Mouse (Mus musculus) C2C12 (cell line): ENCODE measurements around the gene Slc38a2. TPM values are rescaled to one million over a fixed set of nuclear protein-coding genes. Genes with fewer than 3 reads are reported as not detected.
A peak's percentile ranks its signal among the peaks of the same experiment; 100 is the strongest.

Experiments
- H3K27me3 ChIP-seq: one replicate; pipeline ENCODE4 v1.6.1; 2011; ENCODE audit not compliant: control insufficient read depth, insufficient read depth, insufficient read length
- H3K36me3 ChIP-seq: one replicate; pipeline ENCODE4 v1.6.1; 2011; ENCODE audit not compliant: control insufficient read depth, insufficient read depth
- H3K4me3 ChIP-seq: one replicate; pipeline ENCODE4 v1.5.1; 2011; ENCODE audit warnings: mild to moderate bottlenecking, control low read depth; ENCODE audit not compliant: poor library complexity, insufficient read depth, severe bottlenecking
- H3K79me2 ChIP-seq: one replicate; pipeline ENCODE4 v1.6.1; 2011; ENCODE audit not compliant: control insufficient read depth, insufficient read depth
- H3K79me3 ChIP-seq: one replicate; pipeline ENCODE4 v1.6.1; 2011; ENCODE audit warnings: low read depth, control low read depth
- H3ac ChIP-seq: one replicate; pipeline ENCODE3; 2011; ENCODE audit warnings: low read depth; ENCODE audit not compliant: control insufficient read depth, insufficient read length
- CEBPB ChIP-seq: IDR thresholded peaks from one replicate; pipeline ENCODE4 v1.6.1; 2011; ENCODE audit warnings: low read depth, mild to moderate bottlenecking, control low read depth, moderate library complexity
- CTCF ChIP-seq: IDR thresholded peaks from one replicate; pipeline ENCODE4 v1.5.1; 2011; ENCODE audit not compliant: control insufficient read depth, insufficient read depth, insufficient read length
- FOSL1 ChIP-seq: IDR thresholded peaks from one replicate; pipeline ENCODE4 v1.8.0; 2011; ENCODE audit warnings: mild to moderate bottlenecking, low read length; ENCODE audit not compliant: poor library complexity, insufficient read depth, severe bottlenecking
- MAX ChIP-seq: IDR thresholded peaks from one replicate; pipeline ENCODE4 v1.6.1; 2011; ENCODE audit warnings: mild to moderate bottlenecking, control low read depth
- MYOD1 ChIP-seq: IDR thresholded peaks from one replicate; pipeline ENCODE4 v1.6.1; 2011; ENCODE audit warnings: low read depth; ENCODE audit not compliant: control insufficient read depth, insufficient read length
- MYOG ChIP-seq: IDR thresholded peaks from one replicate; pipeline ENCODE4 v1.6.1; 2011; ENCODE audit not compliant: control insufficient read depth, insufficient read length; ENCODE audit errors: extremely low read depth
- USF1 ChIP-seq: IDR thresholded peaks from one replicate; pipeline ENCODE4 v1.6.1; 2011; ENCODE audit warnings: low read depth, mild to moderate bottlenecking, control low read depth, moderate library complexity
- long read RNA-seq, 2 experiments: library from polyadenylated mRNA; unstranded; transcript quantifications; one replicate each; pipeline ENCODE4 v2.0.0; 2019 to 2020
- polyA plus RNA-seq: library from polyadenylated mRNA; unstranded; fragments of >200 nt; fragmentation: generic; extraction: Trizol; gene quantifications from one replicate; pipeline ENCODE4 v1.2.1, GENCODE M21; 2012; ENCODE audit warnings: missing spikeins

Slc38a2 gene
- 99.9 TPM for polyA plus RNA-seq
- long read RNA-seq, experiment 1, full-length matches to known transcripts, result 8 of 36 reads
- long read RNA-seq, experiment 1, partial matches to known transcripts, result 6 of 36 reads
- long read RNA-seq, experiment 1, other reads (novel, unspliced or antisense), result 22 of 36 reads
- long read RNA-seq, experiment 2, full-length matches to known transcripts, result 223 of 385 reads
- long read RNA-seq, experiment 2, partial matches to known transcripts, result 130 of 385 reads
- long read RNA-seq, experiment 2, other reads (novel, unspliced or antisense), result 32 of 385 reads

DNA sequence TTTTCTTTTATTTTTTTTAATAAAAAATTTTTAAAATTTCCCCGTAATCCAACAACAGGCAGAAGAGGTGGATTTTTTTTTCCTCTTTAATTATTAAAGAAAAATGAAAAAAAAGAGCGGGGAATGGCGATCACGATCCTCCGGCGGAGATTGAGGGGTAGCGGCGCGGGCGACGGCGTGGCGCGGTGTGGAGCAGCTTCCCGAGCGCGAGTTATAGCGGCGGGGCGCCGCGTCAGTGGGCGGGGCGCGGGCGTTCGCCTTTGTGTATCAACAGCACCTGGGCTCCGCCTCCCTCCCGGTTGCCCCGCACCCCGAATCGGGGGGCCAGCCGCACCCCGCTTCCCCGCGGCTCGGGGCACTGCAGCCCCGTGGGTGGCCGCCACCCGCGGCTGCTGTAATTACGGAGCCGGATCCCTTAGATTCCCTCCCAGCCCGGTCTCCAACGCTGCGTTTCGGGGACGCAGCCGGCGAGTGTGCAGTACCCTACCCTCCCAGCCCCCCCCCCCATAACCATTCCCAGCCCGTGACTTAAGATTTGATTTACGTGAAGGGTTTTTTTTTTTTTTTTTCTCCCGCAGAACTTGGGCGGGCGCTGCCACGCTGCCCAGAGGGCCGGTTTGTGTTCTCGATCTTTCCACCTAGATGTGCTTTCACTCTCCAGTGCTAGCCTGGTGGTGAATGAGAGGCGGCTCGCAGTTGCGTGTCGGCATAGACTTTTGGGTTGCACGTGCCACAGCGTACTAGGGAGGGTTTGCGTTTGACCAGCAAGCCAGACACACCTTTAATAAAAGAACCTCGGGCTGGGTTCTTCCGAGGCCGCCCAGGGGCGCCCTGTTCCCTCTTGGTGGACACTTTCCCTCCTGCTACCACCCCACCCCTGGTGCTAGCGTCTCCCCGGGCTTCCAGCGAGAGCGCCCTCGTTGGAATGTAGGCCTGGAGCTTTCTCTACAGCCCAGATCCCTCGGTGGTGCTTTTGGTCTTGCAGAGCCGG is at the start of gene Slc38a2:
TSS of gene Slc38a2 (minus strand) at position 210 of the 991 bp plus-strand sequence.
- peaks cover 40% of the 10 kb centered on the region for H3K79me3 ChIP-seq

DNA sequence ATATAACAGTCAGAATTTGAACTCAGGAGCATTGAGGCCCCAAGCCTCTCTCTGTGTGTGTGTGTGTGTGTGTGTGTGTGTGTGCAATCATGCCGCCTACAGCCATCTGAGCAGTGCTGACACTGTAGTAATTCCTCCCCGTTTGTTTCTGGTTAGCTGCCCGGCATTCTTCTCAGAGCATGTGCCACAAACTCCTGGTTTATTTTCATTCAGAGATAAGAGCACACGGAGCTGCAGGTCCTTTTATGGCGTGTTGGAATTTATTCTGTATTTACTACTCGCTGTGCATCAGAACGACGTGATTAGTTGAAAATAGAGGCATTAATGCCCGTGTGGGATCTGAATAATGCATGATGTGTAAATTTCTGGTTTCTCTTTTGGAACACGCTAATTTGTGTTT is 49.6 kb upstream of the Slc38a2 start:
- TF ChIP-seq MAX (no peak), FOSL1 (no peak), MYOD1 (no peak), CTCF (no peak), USF1 (no peak), CEBPB (no peak), MYOG (no peak)
- Histone ChIP-seq H3K4me3 (no peak overlapping the region), H3K79me2 (no peaks in the 10 kb centered on the region), H3K27me3 (no peaks in the 10 kb centered on the region), H3K79me3 (no peaks in the 10 kb centered on the region), H3ac (no peak overlapping the region), H3K36me3 (no peaks in the 10 kb centered on the region)

More for the DNA sequence above, at the start of gene Slc38a2:
- H3K79me2 ChIP-seq, result peaks cover 49% of the 10 kb centered on the region
- H3K36me3 ChIP-seq, result peaks cover 38% of the 10 kb centered on the region
- no peak for TF ChIP-seq USF1
- TF ChIP-seq MAX, result peak; percentile 75
- TF ChIP-seq MYOD1, result no peak
- peak; percentile 31 for TF ChIP-seq CTCF
- TF ChIP-seq CEBPB, result no peak
- H3K4me3 ChIP-seq, result peak within 1 kb of the TSS; percentile 100
- H3K27me3 ChIP-seq, result no peaks in the 10 kb centered on the region
- peak within 1 kb of the TSS; percentile 97 for H3ac ChIP-seq

DNA sequence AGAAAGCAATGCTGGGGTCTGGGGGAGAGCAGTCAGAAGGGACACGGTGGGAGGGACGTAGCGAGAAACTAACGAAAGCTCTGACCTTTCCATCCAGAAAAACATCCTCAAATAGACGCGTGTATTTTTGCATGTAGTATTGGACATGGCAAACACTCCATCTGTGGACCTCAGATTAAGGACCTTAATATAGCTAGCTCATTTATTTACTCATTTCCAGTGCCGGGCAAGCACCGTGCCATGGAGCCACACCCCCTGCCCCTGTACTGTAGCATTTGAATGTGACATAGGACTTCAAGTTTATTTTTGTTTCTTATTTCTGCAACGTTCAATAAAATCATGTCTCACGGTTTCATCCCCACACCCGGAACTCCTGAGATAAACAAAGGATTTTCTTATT is 48.0 kb upstream of the Slc38a2 start:
- Histone ChIP-seq H3K79me3 (no peaks in the 10 kb centered on the region), H3K36me3 (no peaks in the 10 kb centered on the region), H3K27me3 (no peaks in the 10 kb centered on the region), H3K79me2 (no peaks in the 10 kb centered on the region), H3ac (no peak overlapping the region), H3K4me3 (no peak overlapping the region)
- TF ChIP-seq CTCF (no peak), CEBPB (no peak), FOSL1 (no peak), USF1 (no peak), MAX (no peak), MYOG (no peak), MYOD1 (no peak)

DNA sequence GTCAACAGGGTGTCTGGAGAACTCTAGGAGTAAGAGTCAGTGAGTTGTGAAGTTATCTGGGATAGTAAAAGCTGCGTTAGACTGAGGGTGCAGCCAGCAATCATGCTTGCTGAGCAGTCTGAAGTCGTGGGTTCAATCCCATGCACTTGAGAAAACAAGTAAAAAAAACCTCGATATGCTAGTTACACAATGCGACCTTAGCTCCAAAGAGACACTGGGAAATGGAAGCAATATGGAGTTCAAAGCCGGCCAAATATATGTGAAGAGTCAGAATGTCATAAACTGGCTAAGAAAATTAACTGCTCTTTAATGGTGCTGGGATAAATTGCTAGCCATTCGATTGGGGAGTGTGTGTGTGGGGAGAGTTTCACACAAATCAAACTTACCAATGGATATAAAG is 47.5 kb upstream of the Slc38a2 start:
- Histone ChIP-seq H3K79me3 (no peaks in the 10 kb centered on the region), H3K4me3 (no peak overlapping the region), H3K79me2 (no peaks in the 10 kb centered on the region), H3ac (no peak overlapping the region), H3K27me3 (no peaks in the 10 kb centered on the region), H3K36me3 (no peaks in the 10 kb centered on the region)
- TF ChIP-seq CTCF, result no peak
- no peak for TF ChIP-seq FOSL1
- TF ChIP-seq MYOD1, result no peak
- no peak for TF ChIP-seq CEBPB
- no peak for TF ChIP-seq MAX
- TF ChIP-seq MYOG, result no peak
- no peak for TF ChIP-seq USF1

DNA sequence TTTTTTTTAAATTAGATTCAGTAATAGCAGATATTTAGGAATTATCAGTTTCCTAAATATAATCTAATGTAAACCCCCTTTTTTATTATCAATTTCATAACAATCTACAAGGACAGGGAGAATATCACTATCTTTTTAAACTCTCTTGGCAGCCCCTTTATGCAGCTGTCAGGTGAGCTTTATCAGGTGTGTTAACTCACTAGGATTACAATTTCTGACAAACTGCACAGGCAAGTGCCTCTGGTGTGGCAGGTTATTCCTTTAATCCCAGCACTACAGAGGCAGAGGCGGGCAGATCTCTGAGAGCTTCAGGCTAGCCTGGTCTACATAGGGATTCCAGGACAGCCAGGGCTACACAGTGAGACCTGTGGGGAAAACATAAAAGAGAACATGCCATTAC is 45.8 kb upstream of the Slc38a2 start:
- Histone ChIP-seq H3K4me3 (no peak overlapping the region), H3K79me3 (no peaks in the 10 kb centered on the region), H3K79me2 (no peaks in the 10 kb centered on the region), H3K36me3 (no peaks in the 10 kb centered on the region), H3K27me3 (no peaks in the 10 kb centered on the region), H3ac (no peak overlapping the region)
- TF ChIP-seq MYOG, result no peak
